Mouse (Mus musculus): ENCODE data around the gene Ccdc88b. TPM values are rescaled to one million over a fixed set of nuclear protein-coding genes. Genes with fewer than 3 reads are reported as not detected.
"Not testable (repeated sequence)": the region's sequence is repeated elsewhere in the genome, so short reads cannot be mapped to it uniquely, and the experiment has no call there.

Gene Ccdc88b
- total RNA-seq (2021), result under 1 TPM; 0.82 to 0.91 TPM

GRCm38 (mm10) chr19:6858031-6858430 lies at the start of gene Ccdc88b:
TSS of gene Ccdc88b (minus strand) at chr19:6858211.
- no peak for DNase-seq
- intact Hi-C loops (cut with DNase I), result no loop called here

GRCm38 (mm10) chr19:6907094-6907493 lies 49.1 kb upstream of the Ccdc88b start:
- intact Hi-C loops (cut with DNase I), result loop anchor here (5.0 kb wide), 1 partner anchor 45 kb away; no protein-coding TSS in a partner anchor
- DNase-seq, result no peak

- DNase-seq, result no peak
- intact Hi-C loops (cut with DNase I), result loop anchor here (5.0 kb wide), 1 partner anchor 44 kb away; no protein-coding TSS in a partner anchor
These were observed 48.2 kb upstream of the Ccdc88b start for GRCm38 (mm10) chr19:6906199-6906598.

GRCm38 (mm10) chr19:6905498-6906159 lies 47.6 kb upstream of the Ccdc88b start:
- intact Hi-C loops (cut with DNase I), result loop anchor here (5.0 kb wide), 1 partner anchor 43 kb away; no protein-coding TSS in a partner anchor
- DNase-seq, result no peak

GRCm38 (mm10) chr19:6904846-6905245 lies 46.8 kb upstream of the Ccdc88b start:
- no peak for DNase-seq
- intact Hi-C loops (cut with DNase I), result loop anchor here (5.0 kb wide), 1 partner anchor 43 kb away; no protein-coding TSS in a partner anchor

- DNase-seq, result no peak
- intact Hi-C loops (cut with DNase I), result no loop called here
These were observed 45.0 kb upstream of the Ccdc88b start for GRCm38 (mm10) chr19:6903031-6903430.

- intact Hi-C loops (cut with DNase I), result no loop called here
- no peak for DNase-seq
These were observed 41.6 kb upstream of the Ccdc88b start for GRCm38 (mm10) chr19:6899641-6900040.

GRCm38 (mm10) chr19:6895608-6896305 lies 37.7 kb upstream of the Ccdc88b start:
- intact Hi-C loops (cut with DNase I); DNase-seq: not testable (repeated sequence)

- DNase-seq, result no peak
- intact Hi-C loops (cut with DNase I), result no loop called here
These were observed 35.9 kb upstream of the Ccdc88b start for GRCm38 (mm10) chr19:6893731-6894451.

GRCm38 (mm10) chr19:6892512-6892911 lies 34.5 kb upstream of the Ccdc88b start:
- no peak for DNase-seq
- intact Hi-C loops (cut with DNase I), result no loop called here

- intact Hi-C loops (cut with DNase I), result no loop called here
These were observed 20.0 kb upstream of the Ccdc88b start for GRCm38 (mm10) chr19:6877965-6878364.

GRCm38 (mm10) chr19:6876799-6877198 lies 18.8 kb upstream of the Ccdc88b start:
- no peak for DNase-seq
- intact Hi-C loops (cut with DNase I), result no loop called here

More at GRCm38 (mm10) chr19:6877965-6878364, 20.0 kb upstream of the Ccdc88b start:
- no peak for DNase-seq

- intact Hi-C loops (cut with DNase I), result no loop called here
- no peak for DNase-seq
These were observed 17.8 kb upstream of the Ccdc88b start for GRCm38 (mm10) chr19:6875834-6876233.

GRCm38 (mm10) chr19:6874257-6874656 lies 16.2 kb upstream of the Ccdc88b start:
- intact Hi-C loops (cut with DNase I), result no loop called here

GRCm38 (mm10) chr19:6872701-6873100 lies 14.7 kb upstream of the Ccdc88b start:
- intact Hi-C loops (cut with DNase I), result no loop called here
- no peak for DNase-seq

More at GRCm38 (mm10) chr19:6874257-6874656, 16.2 kb upstream of the Ccdc88b start:
- DNase-seq, result no peak

GRCm38 (mm10) chr19:6871574-6872271 lies 13.7 kb upstream of the Ccdc88b start:
- no peak for DNase-seq
- intact Hi-C loops (cut with DNase I), result no loop called here

GRCm38 (mm10) chr19:6869355-6869754 lies 11.3 kb upstream of the Ccdc88b start:
- DNase-seq, result no peak
- intact Hi-C loops (cut with DNase I), result no loop called here

- intact Hi-C loops (cut with DNase I), result loop anchor here (5.0 kb wide), 1 partner anchor 46 kb away; the partner anchor contains the start of gene Trmt112
- DNase-seq, result no peak
These were observed 3.4 kb upstream of the Ccdc88b start for GRCm38 (mm10) chr19:6861451-6861850.

GRCm38 (mm10) chr19:6860706-6861105 lies 2.7 kb upstream of the Ccdc88b start:
- intact Hi-C loops (cut with DNase I), result loop anchor here (5.0 kb wide), 1 partner anchor 47 kb away; the partner anchor contains the start of gene Trmt112
- no peak for DNase-seq

GRCm38 (mm10) chr19:6859971-6860370 lies 2.0 kb upstream of the Ccdc88b start:
- intact Hi-C loops (cut with DNase I), result loop anchor here (5.0 kb wide), 1 partner anchor 47 kb away; the partner anchor contains the start of gene Trmt112
- no peak for DNase-seq
